Mouse (Mus musculus) forebrain, embryonic 15.5 days (tissue): ENCODE measurements around the gene Cgas. TPM values are rescaled to one million over a fixed set of nuclear protein-coding genes. Genes with fewer than 3 reads are reported as not detected.
"Not testable (repeated sequence)": the region's sequence is repeated elsewhere in the genome, so short reads cannot be mapped to it uniquely, and the experiment has no call there.

ENCODE experiments used
- ATAC-seq: fragments of 200-750 bp; cut with Nextera tagmentation; replicated peaks from 2 replicates; pipeline ENCODE4 v1.8.0; 2017; ENCODE audit warnings: mild to moderate bottlenecking, moderate TSS enrichment, moderate library complexity
- H3K27ac ChIP-seq: fragments of 300-500 bp; sonication (generic); replicated peaks from 2 replicates; pipeline ENCODE4 v1.5.1; 2015; ENCODE audit warnings: mild to moderate bottlenecking, inconsistent platforms
- H3K27me3 ChIP-seq: fragments of 300-500 bp; sonication (generic); 2 replicates; pipeline ENCODE4 v1.6.1; 2015; ENCODE audit warnings: inconsistent platforms
- H3K36me3 ChIP-seq: fragments of 300-500 bp; sonication (generic); 2 replicates; pipeline ENCODE4 v1.6.1; 2015; ENCODE audit warnings: mild to moderate bottlenecking, inconsistent platforms
- H3K4me1 ChIP-seq: fragments of 300-500 bp; sonication (generic); 2 replicates; pipeline ENCODE4 v1.6.1; 2015; ENCODE audit warnings: inconsistent platforms
- H3K4me2 ChIP-seq: fragments of 300-500 bp; sonication (generic); replicated peaks from 2 replicates; pipeline ENCODE4 v1.6.1; 2015; ENCODE audit warnings: mild to moderate bottlenecking, inconsistent platforms
- H3K4me3 ChIP-seq: fragments of 300-500 bp; sonication (generic); 2 replicates; pipeline ENCODE4 v1.5.1; 2015; ENCODE audit warnings: mild to moderate bottlenecking, inconsistent platforms
- H3K9ac ChIP-seq: fragments of 300-500 bp; sonication (generic); replicated peaks from 2 replicates; pipeline ENCODE4 v1.6.1; 2015; ENCODE audit warnings: mild to moderate bottlenecking, inconsistent platforms
- H3K9me3 ChIP-seq: fragments of 300-500 bp; sonication (generic); 2 replicates; pipeline ENCODE4 v1.6.1; 2016; ENCODE audit warnings: inconsistent platforms
- WGBS: fragments of 180-500 bp; shearing (Covaris S2); methylation state at CpG from one replicate; pipeline ENCODE4 v1.1.7; 2015; ENCODE audit warnings: mixed read lengths; 5-methylcytosine and 5-hydroxymethylcytosine counted together
- polyA plus RNA-seq: library from polyadenylated mRNA; unstranded; fragments of >200 nt; fragmentation: Nextera tagmentation; extraction: Ambion mirVana; gene quantifications from 2 replicates; pipeline ENCODE4 v1.2.1, GENCODE M21; 2015

Cgas gene
- polyA plus RNA-seq = 0.50 TPM in 2 replicates

GRCm38 (mm10) chr9:78442579-78443392 is at the start of gene Cgas:
Cgas (minus strand) TSS chr9:78443237.
- H3K4me2 ChIP-seq = peak within 1 kb of the TSS; percentile 71
- H3K27ac ChIP-seq = no peak within 1 kb of the TSS
- no peaks in the 10 kb centered on the region for H3K9me3 ChIP-seq
- H3K9ac ChIP-seq = peak within 1 kb of the TSS; percentile 40
- peak; percentile 60 for ATAC-seq
- no peaks in the 10 kb centered on the region for H3K36me3 ChIP-seq
- peaks cover 18% of the 10 kb centered on the region for H3K4me1 ChIP-seq
- peak within 1 kb of the TSS; percentile 43 for H3K4me3 ChIP-seq
- H3K27me3 ChIP-seq = peaks cover 66% of the 10 kb centered on the region
- under 1% methylated on average over 81 of the region's 81 CpGs for WGBS

GRCm38 (mm10) chr9:78492254-78492653 is 49.2 kb upstream of the Cgas start:
- no peak overlapping the region for H3K27ac ChIP-seq
- H3K4me2 ChIP-seq = no peak overlapping the region
- H3K27me3 ChIP-seq = no peaks in the 10 kb centered on the region
- H3K4me1 ChIP-seq = peaks cover 10% of the 10 kb centered on the region
- H3K4me3 ChIP-seq = no peak overlapping the region
- 91% methylated on average over 3 of the region's 3 CpGs for WGBS
- no peaks in the 10 kb centered on the region for H3K36me3 ChIP-seq
- H3K9me3 ChIP-seq = no peaks in the 10 kb centered on the region
- no peak for ATAC-seq
- no peak overlapping the region for H3K9ac ChIP-seq

GRCm38 (mm10) chr9:78491169-78491568 is 48.1 kb upstream of the Cgas start:
- Histone ChIP-seq H3K4me1 (peaks cover 10% of the 10 kb centered on the region), H3K4me3 (no peak overlapping the region), H3K27me3 (no peaks in the 10 kb centered on the region), H3K9ac (no peak overlapping the region), H3K27ac (no peak overlapping the region), H3K4me2 (no peak overlapping the region), H3K36me3 (no peaks in the 10 kb centered on the region), H3K9me3 (no peaks in the 10 kb centered on the region)
- no peak for ATAC-seq
- WGBS = 89% methylated on average over 3 of the region's 3 CpGs

GRCm38 (mm10) chr9:78488890-78489420 is 45.9 kb upstream of the Cgas start, which contains the start of gene Eef1a1:
Eef1a1 (minus strand) TSS chr9:78489151.
- H3K4me1 ChIP-seq = peaks cover 13% of the 10 kb centered on the region
- no peaks in the 10 kb centered on the region for H3K36me3 ChIP-seq
- peak; percentile 39; the same call in 1 of the 2 replicates for ATAC-seq
- no peaks in the 10 kb centered on the region for H3K27me3 ChIP-seq
- no peaks in the 10 kb centered on the region for H3K9me3 ChIP-seq
- WGBS = 2% methylated on average over 15 of the region's 20 CpGs
- peak within 1 kb of the TSS; percentile 32 for H3K9ac ChIP-seq
- peak within 1 kb of the TSS; percentile 38 for H3K4me3 ChIP-seq
- H3K4me2 ChIP-seq = peak within 1 kb of the TSS; percentile 66
- H3K27ac ChIP-seq = peak within 1 kb of the TSS; percentile 29; the same call in 1 of the 2 replicates

GRCm38 (mm10) chr9:78488021-78488420 is 45.0 kb upstream of the Cgas start:
- H3K27me3 ChIP-seq, H3K4me3 ChIP-seq, H3K9ac ChIP-seq, H3K9me3 ChIP-seq, ATAC-seq, H3K27ac ChIP-seq, H3K4me2 ChIP-seq, H3K36me3 ChIP-seq: not testable (repeated sequence)
- H3K4me1 ChIP-seq = peaks cover 15% of the 10 kb centered on the region
- WGBS = 97% methylated on average over 5 of the region's 5 CpGs

GRCm38 (mm10) chr9:78484660-78485059 is 41.6 kb upstream of the Cgas start:
- peaks cover 3% of the 10 kb centered on the region; the same call in 1 of the 2 replicates for H3K36me3 ChIP-seq
- H3K27ac ChIP-seq = no peak overlapping the region
- no peak overlapping the region for H3K4me3 ChIP-seq
- H3K27me3 ChIP-seq = no peaks in the 10 kb centered on the region
- no peak overlapping the region for H3K4me2 ChIP-seq
- peaks cover 27% of the 10 kb centered on the region for H3K4me1 ChIP-seq
- no peak overlapping the region for H3K9ac ChIP-seq
- 76% methylated on average over 3 of the region's 3 CpGs for WGBS
- no peaks in the 10 kb centered on the region for H3K9me3 ChIP-seq
- ATAC-seq = no peak

GRCm38 (mm10) chr9:78482386-78482785 is 39.3 kb upstream of the Cgas start:
- WGBS = 6% methylated on average over 3 of the region's 3 CpGs
- ATAC-seq = no peak
- Histone ChIP-seq H3K36me3 (peaks cover 21% of the 10 kb centered on the region), H3K4me2 (peak overlapping the region; percentile 54), H3K9ac (peak overlapping the region; percentile 82), H3K4me1 (peaks cover 36% of the 10 kb centered on the region), H3K27me3 (no peaks in the 10 kb centered on the region), H3K9me3 (no peaks in the 10 kb centered on the region), H3K4me3 (peak overlapping the region; percentile 59), H3K27ac (peak overlapping the region; percentile 99)

DNA sequence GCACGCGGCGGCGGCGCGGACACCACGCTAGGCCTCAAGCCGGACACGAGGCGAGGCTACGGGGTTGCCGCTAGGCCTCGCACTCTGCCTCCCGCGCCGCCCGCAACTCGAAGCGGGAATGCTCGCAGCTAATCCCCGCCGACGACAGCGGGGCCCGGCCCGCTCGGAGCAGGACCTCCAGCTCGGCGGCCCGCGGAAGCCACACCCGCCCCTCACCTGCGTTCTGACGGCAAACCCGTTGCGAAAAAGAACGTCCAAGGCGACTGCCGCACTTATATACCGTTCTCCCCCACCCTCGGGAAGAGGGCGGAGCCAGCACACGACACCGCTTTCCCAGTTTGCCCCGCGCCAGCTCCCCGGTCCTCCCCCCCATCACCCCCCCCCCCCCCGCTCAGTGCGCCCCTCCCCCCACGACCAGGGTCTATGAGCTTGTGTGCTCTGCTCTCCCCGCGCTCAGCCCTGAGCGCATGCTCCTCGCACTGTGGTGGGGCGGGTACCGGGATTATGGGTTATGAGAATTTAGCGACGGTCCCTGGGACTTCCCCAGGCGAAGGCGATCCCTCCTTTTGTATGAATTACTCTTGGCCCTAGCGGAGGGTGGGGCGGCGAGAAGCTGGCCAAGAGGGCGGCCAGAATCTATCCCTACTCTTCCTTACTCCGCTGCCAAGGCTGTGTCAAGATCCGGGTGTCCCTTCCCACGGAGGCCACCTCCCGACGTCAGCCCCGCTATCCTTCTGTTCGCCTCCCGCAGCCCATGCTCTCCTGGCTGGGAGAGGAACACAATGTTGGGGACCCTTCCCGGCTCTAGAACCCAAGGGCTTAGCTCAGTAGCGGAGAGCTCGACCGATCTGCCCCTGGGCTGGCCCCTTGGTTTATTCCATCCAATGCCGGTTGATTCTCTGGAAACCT is 38.6 kb upstream of the Cgas start:
- Histone ChIP-seq H3K4me1 (peaks cover 42% of the 10 kb centered on the region), H3K27me3 (no peaks in the 10 kb centered on the region), H3K36me3 (peaks cover 28% of the 10 kb centered on the region), H3K27ac (peak overlapping the region; percentile 99), H3K9ac (peak overlapping the region; percentile 93), H3K4me3 (peak overlapping the region; percentile 95), H3K4me2 (peak overlapping the region; percentile 68), H3K9me3 (no peaks in the 10 kb centered on the region)
- peak; percentile 99 for ATAC-seq
- under 1% methylated on average over 76 of the region's 77 CpGs for WGBS

DNA sequence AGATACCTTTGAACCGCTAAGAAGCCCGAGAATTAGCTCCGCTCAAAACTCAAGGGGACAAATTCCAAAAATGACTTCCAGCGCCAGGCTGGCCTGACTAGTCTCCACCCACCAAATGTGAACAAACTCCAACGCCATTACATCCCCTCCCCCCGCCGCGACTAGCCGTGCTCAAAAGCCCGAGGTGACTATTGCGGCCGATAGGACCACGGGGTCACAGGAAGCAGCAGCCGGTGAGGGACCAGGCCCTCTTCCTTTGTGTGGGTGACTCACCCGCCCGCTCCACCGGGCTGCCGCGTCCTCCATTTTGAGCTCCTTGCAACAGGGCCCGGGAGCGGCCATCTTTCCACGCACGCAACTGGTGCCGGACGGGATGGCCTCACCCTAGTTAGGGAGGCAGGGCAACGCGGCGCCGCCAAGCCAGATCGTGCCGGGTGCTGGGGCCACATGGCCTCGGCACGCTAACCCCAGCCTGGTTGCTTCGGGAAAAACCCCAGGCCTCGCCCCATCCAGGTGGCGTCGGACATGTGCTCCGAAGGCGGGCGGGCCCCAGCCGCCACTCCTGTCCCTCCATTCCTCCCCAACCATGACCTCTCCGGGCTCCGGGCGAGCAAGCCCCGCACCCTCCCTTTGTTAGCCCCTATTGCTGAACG is 37.8 kb upstream of the Cgas start:
- under 1% methylated on average over 46 of the region's 46 CpGs for WGBS
- peaks cover 42% of the 10 kb centered on the region for H3K4me1 ChIP-seq

DNA sequence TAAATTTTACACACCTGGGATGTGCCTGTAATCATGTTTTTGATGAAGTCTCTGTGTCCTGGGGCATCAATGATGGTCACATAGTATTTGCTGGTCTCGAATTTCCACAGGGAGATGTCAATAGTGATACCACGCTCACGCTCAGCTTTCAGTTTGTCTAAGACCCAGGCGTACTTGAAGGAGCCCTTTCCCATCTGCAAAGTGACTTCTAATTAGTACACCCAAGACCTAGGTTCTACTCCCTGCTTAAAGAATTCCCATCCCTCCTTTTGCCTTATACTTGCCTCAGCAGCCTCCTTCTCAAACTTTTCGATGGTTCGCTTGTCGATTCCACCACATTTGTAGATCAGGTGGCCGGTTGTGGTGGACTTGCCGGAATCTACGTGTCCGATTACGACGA is 37.2 kb upstream of the Cgas start:
- not testable (repeated sequence) for H3K9me3 ChIP-seq, H3K27me3 ChIP-seq, ATAC-seq
- WGBS = under 1% methylated on average over 13 of the region's 13 CpGs
- Histone ChIP-seq H3K27ac (peak overlapping the region; percentile 96), H3K9ac (peak overlapping the region; percentile 93), H3K4me2 (peak overlapping the region; percentile 68), H3K36me3 (peaks cover 35% of the 10 kb centered on the region), H3K4me1 (peaks cover 42% of the 10 kb centered on the region), H3K4me3 (peak overlapping the region; percentile 95)

More for the DNA sequence above, 37.8 kb upstream of the Cgas start:
- H3K9me3 ChIP-seq = no peaks in the 10 kb centered on the region
- H3K4me2 ChIP-seq = peak overlapping the region; percentile 68
- ATAC-seq = peak; percentile 18
- peaks cover 33% of the 10 kb centered on the region for H3K36me3 ChIP-seq
- H3K27me3 ChIP-seq = no peaks in the 10 kb centered on the region
- peak overlapping the region; percentile 93 for H3K9ac ChIP-seq
- peak overlapping the region; percentile 95 for H3K4me3 ChIP-seq
- H3K27ac ChIP-seq = peak overlapping the region; percentile 96

DNA sequence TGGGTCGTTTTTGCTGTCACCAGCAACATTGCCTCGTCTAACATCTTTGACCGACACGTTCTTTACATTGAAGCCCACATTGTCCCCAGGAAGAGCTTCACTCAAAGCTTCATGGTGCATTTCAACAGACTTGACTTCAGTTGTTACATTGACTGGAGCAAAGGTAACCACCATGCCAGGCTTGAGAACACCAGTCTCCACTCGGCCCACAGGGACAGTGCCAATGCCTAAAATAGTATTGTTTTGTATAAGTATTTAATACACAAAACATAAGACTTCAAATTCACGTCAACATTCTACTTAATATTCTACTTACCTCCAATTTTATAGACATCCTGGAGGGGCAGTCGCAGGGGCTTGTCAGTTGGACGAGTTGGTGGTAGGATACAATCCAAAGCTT is 36.3 kb upstream of the Cgas start:
- H3K27me3 ChIP-seq, H3K9me3 ChIP-seq, ATAC-seq, H3K27ac ChIP-seq: not testable (repeated sequence)
- WGBS = 24% methylated on average over 8 of the region's 8 CpGs
- Histone ChIP-seq H3K36me3 (peaks cover 44% of the 10 kb centered on the region), H3K4me3 (peak overlapping the region; percentile 95), H3K4me1 (peaks cover 42% of the 10 kb centered on the region), H3K9ac (peak overlapping the region; percentile 33), H3K4me2 (peak overlapping the region; percentile 68)
